Mouse (Mus musculus) kidney, embryonic 16.5 days (tissue): ENCODE results near the gene Ubash3a. TPM values are rescaled to one million over a fixed set of nuclear protein-coding genes. Genes with fewer than 3 reads are reported as not detected.
"Not testable (repeated sequence)": the region's sequence is repeated elsewhere in the genome, so short reads cannot be mapped to it uniquely, and the experiment has no call there.

Experiments
- ATAC-seq: fragments of 200-750 bp; cut with Nextera tagmentation; 2 replicates; pipeline ENCODE4 v1.8.0; 2017; ENCODE audit warnings: moderate TSS enrichment; ENCODE audit not compliant: low FRiP score, low TSS enrichment
- H3K27ac ChIP-seq: fragments of 300-500 bp; sonication (generic); 2 replicates; pipeline ENCODE4 v1.5.1; 2014; ENCODE audit warnings: low read length
- H3K27me3 ChIP-seq: fragments of 300-500 bp; sonication (generic); 2 replicates; pipeline ENCODE4 v1.6.1; 2014; ENCODE audit warnings: low read length, control low read depth, mixed read lengths; ENCODE audit not compliant: insufficient read depth
- H3K36me3 ChIP-seq: fragments of 300-500 bp; sonication (generic); 2 replicates; pipeline ENCODE4 v1.6.1; 2014; ENCODE audit warnings: low read length, control low read depth, mixed read lengths; ENCODE audit not compliant: insufficient read depth
- H3K4me1 ChIP-seq: fragments of 300-500 bp; sonication (generic); 2 replicates; pipeline ENCODE4 v1.6.1; 2014; ENCODE audit warnings: low read length, control low read depth, mixed read lengths; ENCODE audit not compliant: insufficient read depth
- H3K4me2 ChIP-seq: fragments of 300-500 bp; sonication (generic); replicated peaks from 2 replicates; pipeline ENCODE4 v1.6.1; 2014; ENCODE audit warnings: low read depth, low read length
- H3K4me3 ChIP-seq: fragments of 300-500 bp; sonication (generic); 2 replicates; pipeline ENCODE4 v1.5.1; 2014; ENCODE audit warnings: mild to moderate bottlenecking, low read length
- H3K9ac ChIP-seq: fragments of 300-500 bp; sonication (generic); replicated peaks from 2 replicates; pipeline ENCODE4 v1.6.1; 2014; ENCODE audit warnings: low read length
- H3K9me3 ChIP-seq: fragments of 300-500 bp; sonication (generic); 2 replicates; pipeline ENCODE4 v1.6.1; 2016; ENCODE audit warnings: low read length, control low read depth
- WGBS: fragments of 180-500 bp; shearing (Covaris S2); extraction: QIAGEN DNeasy Blood & Tissue Kit; methylation state at CpG from one replicate; pipeline ENCODE4 v1.1.7; 2014; 5-methylcytosine and 5-hydroxymethylcytosine counted together
- polyA plus RNA-seq: library from polyadenylated mRNA; unstranded; fragments of >200 nt; fragmentation: Nextera tagmentation; extraction: Ambion mirVana; gene quantifications from 2 replicates; pipeline ENCODE4 v1.2.1, GENCODE M21; 2015

Gene Ubash3a
- polyA plus RNA-seq, 1 experiment from 2014 or later, result 0.40 TPM

- Histone ChIP-seq H3K27ac (no peak overlapping the region), H3K4me3 (no peak overlapping the region), H3K27me3 (no peaks in the 10 kb centered on the region), H3K9ac (no peak overlapping the region), H3K4me2 (no peak overlapping the region), H3K4me1 (peaks cover 6% of the 10 kb centered on the region), H3K9me3 (no peaks in the 10 kb centered on the region), H3K36me3 (no peaks in the 10 kb centered on the region)
- 89% methylated on average over 9 of the region's 9 CpGs for WGBS
- ATAC-seq, result no peak
These were observed 58.2 kb downstream of the Ubash3a start for GRCm38 (mm10) chr17:31265831-31266230.

GRCm38 (mm10) chr17:31266321-31266950 is 58.8 kb downstream of the Ubash3a start:
- Histone ChIP-seq H3K9me3 (no peaks in the 10 kb centered on the region), H3K4me3 (no peak overlapping the region), H3K27ac (no peak overlapping the region), H3K4me1 (peaks cover 6% of the 10 kb centered on the region), H3K4me2 (no peak overlapping the region), H3K9ac (no peak overlapping the region), H3K36me3 (no peaks in the 10 kb centered on the region), H3K27me3 (no peaks in the 10 kb centered on the region)
- 69% methylated on average over 7 of the region's 7 CpGs for WGBS
- ATAC-seq, result no peak

- Histone ChIP-seq H3K9me3 (no peaks in the 10 kb centered on the region), H3K4me2 (no peak overlapping the region), H3K27me3 (no peaks in the 10 kb centered on the region), H3K27ac (no peak overlapping the region), H3K4me1 (peaks cover 6% of the 10 kb centered on the region), H3K9ac (no peak overlapping the region), H3K36me3 (no peaks in the 10 kb centered on the region), H3K4me3 (no peak overlapping the region)
- no peak for ATAC-seq
- WGBS, result 76% methylated on average over 4 of the region's 4 CpGs
These were observed 59.5 kb downstream of the Ubash3a start for GRCm38 (mm10) chr17:31267138-31267537.

GRCm38 (mm10) chr17:31267603-31268002 is 59.9 kb downstream of the Ubash3a start:
- 79% methylated on average over 6 of the region's 6 CpGs for WGBS
- no peak overlapping the region for H3K9ac ChIP-seq
- no peak for ATAC-seq

GRCm38 (mm10) chr17:31268016-31268415 is 60.3 kb downstream of the Ubash3a start:
- WGBS, result 80% methylated on average over 1 of the region's 1 CpGs
- Histone ChIP-seq H3K4me1 (peaks cover 6% of the 10 kb centered on the region), H3K27ac (no peak overlapping the region), H3K4me2 (no peak overlapping the region), H3K27me3 (no peaks in the 10 kb centered on the region), H3K9me3 (no peaks in the 10 kb centered on the region), H3K9ac (no peak overlapping the region), H3K4me3 (no peak overlapping the region), H3K36me3 (no peaks in the 10 kb centered on the region)
- ATAC-seq, result no peak

More at GRCm38 (mm10) chr17:31267603-31268002, 59.9 kb downstream of the Ubash3a start:
- H3K4me3 ChIP-seq, result no peak overlapping the region
- H3K4me2 ChIP-seq, result no peak overlapping the region
- no peaks in the 10 kb centered on the region for H3K36me3 ChIP-seq
- H3K27me3 ChIP-seq, result no peaks in the 10 kb centered on the region
- no peaks in the 10 kb centered on the region for H3K9me3 ChIP-seq
- H3K27ac ChIP-seq, result no peak overlapping the region
- peaks cover 6% of the 10 kb centered on the region for H3K4me1 ChIP-seq

GRCm38 (mm10) chr17:31269761-31270160 is 62.1 kb downstream of the Ubash3a start:
- Histone ChIP-seq H3K4me1 (peaks cover 4% of the 10 kb centered on the region), H3K4me3 (no peak overlapping the region), H3K4me2 (no peak overlapping the region), H3K9me3 (no peaks in the 10 kb centered on the region), H3K9ac (no peak overlapping the region), H3K36me3 (no peaks in the 10 kb centered on the region), H3K27ac (no peak overlapping the region), H3K27me3 (no peaks in the 10 kb centered on the region)
- 92% methylated on average over 2 of the region's 2 CpGs for WGBS
- ATAC-seq, result no peak

- no peak for ATAC-seq
- H3K4me3 ChIP-seq, result no peak overlapping the region
- WGBS, result 85% methylated on average over 4 of the region's 4 CpGs
- H3K4me2 ChIP-seq, result no peak overlapping the region
- H3K4me1 ChIP-seq, result no peaks in the 10 kb centered on the region; the same call in 1 of the 2 replicates
- no peaks in the 10 kb centered on the region for H3K9me3 ChIP-seq
- no peaks in the 10 kb centered on the region for H3K36me3 ChIP-seq
- no peaks in the 10 kb centered on the region for H3K27me3 ChIP-seq
- H3K9ac ChIP-seq, result no peak overlapping the region
- H3K27ac ChIP-seq, result no peak overlapping the region
These were observed 62.6 kb downstream of the Ubash3a start for GRCm38 (mm10) chr17:31270246-31270645.

- not testable (repeated sequence) for H3K9ac ChIP-seq, H3K4me2 ChIP-seq, ATAC-seq, H3K4me1 ChIP-seq, H3K27ac ChIP-seq, H3K9me3 ChIP-seq, H3K27me3 ChIP-seq, H3K36me3 ChIP-seq, H3K4me3 ChIP-seq
- 77% methylated on average over 8 of the region's 8 CpGs for WGBS
These were observed 63.1 kb downstream of the Ubash3a start for GRCm38 (mm10) chr17:31270736-31271135.

- Histone ChIP-seq H3K36me3 (no peaks in the 10 kb centered on the region), H3K27me3 (no peaks in the 10 kb centered on the region), H3K9ac (no peak overlapping the region), H3K4me3 (no peak overlapping the region), H3K4me2 (no peak overlapping the region), H3K27ac (no peak overlapping the region), H3K4me1 (no peaks in the 10 kb centered on the region), H3K9me3 (no peaks in the 10 kb centered on the region)
- 66% methylated on average over 2 of the region's 7 CpGs for WGBS
- ATAC-seq, result no peak
These were observed 63.6 kb downstream of the Ubash3a start for GRCm38 (mm10) chr17:31271136-31271851.

- H3K4me1 ChIP-seq, result peaks cover 10% of the 10 kb centered on the region
- no peak overlapping the region for H3K4me3 ChIP-seq
- 84% methylated on average over 9 of the region's 9 CpGs for WGBS
- no peaks in the 10 kb centered on the region for H3K9me3 ChIP-seq
- H3K9ac ChIP-seq, result no peak overlapping the region
- H3K27ac ChIP-seq, result no peak overlapping the region
- H3K36me3 ChIP-seq, result no peaks in the 10 kb centered on the region
- no peak overlapping the region for H3K4me2 ChIP-seq
- ATAC-seq, result no peak
- H3K27me3 ChIP-seq, result no peaks in the 10 kb centered on the region
These were observed 64.9 kb downstream of the Ubash3a start for GRCm38 (mm10) chr17:31272416-31273165.
